Mouse (Mus musculus) ZHBTc4 (cell line): ENCODE data around the gene Spa17.

Experiments
- DNase-seq: peaks from one replicate; pipeline ENCODE4 v3.0.0-alpha.2; 2011; ENCODE audit warnings: low read depth, low spot score

Spa17 gene

GRCm38 (mm10) chr9:37616770-37617169 lies 3.2 kb upstream of the Spa17 start:
- DNase-seq, result peak; percentile 51

GRCm38 (mm10) chr9:37615220-37615619 lies 1.7 kb upstream of the Spa17 start:
- DNase-seq, result no peak

- DNase-seq, result no peak
Observed at GRCm38 (mm10) chr9:37614316-37614715, 794 bp upstream of the Spa17 start.

- DNase-seq, result no peak
Observed at GRCm38 (mm10) chr9:37613911-37614280, 374 bp upstream of the Spa17 start.

- DNase-seq, result no peak
Observed at GRCm38 (mm10) chr9:37609558-37609957, 4.0 kb downstream of the Spa17 start.

GRCm38 (mm10) chr9:37605089-37605488 lies 8.4 kb downstream of the Spa17 start:
- DNase-seq, result no peak

GRCm38 (mm10) chr9:37600538-37601205 lies 12.8 kb downstream of the Spa17 start:
- DNase-seq, result no peak

GRCm38 (mm10) chr9:37598637-37599036 lies 14.9 kb downstream of the Spa17 start:
- no peak for DNase-seq

- DNase-seq, result no peak
Observed at GRCm38 (mm10) chr9:37595570-37595969, 18.0 kb downstream of the Spa17 start.

GRCm38 (mm10) chr9:37593690-37594089 lies 19.8 kb downstream of the Spa17 start:
- no peak for DNase-seq

GRCm38 (mm10) chr9:37592633-37593032 lies 20.9 kb downstream of the Spa17 start:
- DNase-seq, result no peak

GRCm38 (mm10) chr9:37592025-37592424 lies 21.5 kb downstream of the Spa17 start:
- no peak for DNase-seq

- no peak for DNase-seq
Observed at GRCm38 (mm10) chr9:37590381-37590780, 23.1 kb downstream of the Spa17 start.

GRCm38 (mm10) chr9:37586718-37587117 lies 26.8 kb downstream of the Spa17 start:
- DNase-seq, result no peak

- no peak for DNase-seq
Observed at GRCm38 (mm10) chr9:37583594-37583993, 29.9 kb downstream of the Spa17 start.

GRCm38 (mm10) chr9:37576436-37576930 lies 37.0 kb downstream of the Spa17 start:
- DNase-seq, result peak; percentile 11

GRCm38 (mm10) chr9:37572204-37572876 lies 41.2 kb downstream of the Spa17 start:
- no peak for DNase-seq

GRCm38 (mm10) chr9:37569231-37569835 lies 44.2 kb downstream of the Spa17 start:
- DNase-seq, result no peak

GRCm38 (mm10) chr9:37568605-37569214 lies 44.8 kb downstream of the Spa17 start:
- DNase-seq, result no peak

GRCm38 (mm10) chr9:37567892-37568604 lies 45.5 kb downstream of the Spa17 start:
- DNase-seq, result no peak

GRCm38 (mm10) chr9:37567454-37567853 lies 46.1 kb downstream of the Spa17 start:
- no peak for DNase-seq

GRCm38 (mm10) chr9:37567019-37567418 lies 46.5 kb downstream of the Spa17 start:
- no peak for DNase-seq
